Mouse (Mus musculus): ENCODE data around the gene Akna. TPM values are rescaled to one million over a fixed set of nuclear protein-coding genes. Genes with fewer than 3 reads are reported as not detected.

The Akna gene
- polyA plus RNA-seq, 1 experiment from 2014 or later = 5.2 TPM

DNA sequence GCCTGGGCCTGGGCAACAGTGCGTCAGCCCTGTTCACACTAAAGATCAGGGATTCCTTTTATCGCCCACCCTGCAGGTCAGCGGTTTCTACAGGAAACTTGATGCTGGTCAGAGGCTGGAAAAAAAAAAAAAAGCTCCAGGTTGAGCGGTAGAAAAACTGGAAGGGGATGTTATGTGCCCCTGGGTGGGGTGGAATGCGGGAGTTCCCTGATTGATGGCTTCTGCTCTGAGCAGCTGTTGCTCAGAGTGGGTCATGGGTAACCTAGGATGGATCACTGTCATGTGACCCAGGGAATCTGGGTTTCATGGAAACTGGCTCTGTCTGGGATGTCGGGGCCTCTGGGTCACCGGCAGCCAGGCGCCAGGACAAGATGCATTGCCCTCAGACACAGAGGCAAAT, 23.2 kb upstream of the Akna start:
- no peaks in the 10 kb centered on the region for H3K36me3 ChIP-seq (replicated peaks; ENCODE audit: insufficient read depth, low read length)
- TF ChIP-seq EP300 (IDR thresholded peaks at IDR 0.05; ENCODE audit: low read depth) (no peak), CTCF (IDR thresholded peaks at IDR 0.05; ENCODE audit: low read depth) (no peak)
- H3K27ac ChIP-seq (ENCODE audit: low read depth) = no peak overlapping the region
- DNase-seq (no peak), ATAC-seq (no peak)
- WGBS (ENCODE audit: insufficient replicate concordance) = 67% methylated on average over 8 of the region's 8 CpGs
- H3K9ac ChIP-seq (replicated peaks) = no peak overlapping the region
- no peak overlapping the region for H3K4me2 ChIP-seq (ENCODE audit: low read depth, low read length)
- H3K4me1 ChIP-seq (ENCODE audit: insufficient read depth) = no peaks in the 10 kb centered on the region
- H3K4me3 ChIP-seq (ENCODE audit: low read depth, low read length) = no peak overlapping the region
- no peaks in the 10 kb centered on the region for H3K27me3 ChIP-seq (ENCODE audit: insufficient read depth, low read length)
- H3K9me3 ChIP-seq (ENCODE audit: low read length) = no peaks in the 10 kb centered on the region

DNA sequence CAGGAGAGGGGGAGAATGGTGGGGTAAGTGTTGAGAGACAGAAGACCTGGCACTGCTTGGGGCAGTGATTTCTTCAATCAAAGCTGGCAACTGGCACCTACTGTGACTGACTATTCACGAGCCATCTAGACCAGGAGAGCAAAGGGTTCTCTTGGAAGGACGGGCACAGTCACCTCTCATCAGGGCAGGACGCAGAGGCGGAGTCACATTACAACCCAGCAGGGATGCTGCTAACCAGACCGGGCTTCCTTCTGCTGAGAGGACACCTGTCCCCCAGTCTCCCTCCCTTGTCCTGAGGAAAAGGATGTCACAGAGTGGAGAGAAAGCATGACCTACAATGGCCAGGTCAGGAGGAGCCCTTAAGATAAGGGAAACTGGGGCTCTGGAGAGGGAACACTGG, 20.7 kb upstream of the Akna start:
- DNase-seq (no peak), ATAC-seq (no peak)
- Histone ChIP-seq H3K4me1 (ENCODE audit: insufficient read depth) (no peaks in the 10 kb centered on the region), H3K4me2 (ENCODE audit: low read depth, low read length) (no peak overlapping the region), H3K9me3 (ENCODE audit: low read length) (no peaks in the 10 kb centered on the region), H3K27me3 (ENCODE audit: insufficient read depth, low read length) (no peaks in the 10 kb centered on the region), H3K27ac (ENCODE audit: low read depth) (no peak overlapping the region), H3K36me3 (replicated peaks; ENCODE audit: insufficient read depth, low read length) (no peaks in the 10 kb centered on the region), H3K9ac (replicated peaks) (no peak overlapping the region), H3K4me3 (ENCODE audit: low read depth, low read length) (no peak overlapping the region)
- no peak for TF ChIP-seq CTCF (IDR thresholded peaks at IDR 0.05; ENCODE audit: low read depth)
- no peak for TF ChIP-seq EP300 (IDR thresholded peaks at IDR 0.05; ENCODE audit: low read depth)
- 37% methylated on average over 5 of the region's 5 CpGs for WGBS (ENCODE audit: insufficient replicate concordance)

DNA sequence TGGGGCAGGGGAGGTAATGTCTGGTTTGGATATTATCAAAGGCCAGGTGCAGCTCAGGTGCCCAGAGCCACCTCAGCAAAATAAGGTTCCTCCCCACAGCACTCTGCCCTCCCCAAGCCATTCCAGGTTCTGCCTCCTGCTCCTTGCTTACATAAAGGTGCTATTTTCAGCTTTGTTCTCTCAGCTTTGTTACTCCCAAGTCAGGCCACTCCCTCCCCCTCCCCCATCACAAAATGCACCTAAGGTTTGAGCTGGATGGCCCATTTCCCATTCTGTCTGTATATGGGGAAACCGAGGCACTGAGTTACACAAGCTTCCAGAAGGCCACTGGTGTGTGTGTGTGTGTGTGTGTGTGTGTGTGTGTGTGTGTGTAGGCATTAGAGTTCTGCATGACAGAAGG, 20.1 kb upstream of the Akna start:
- 52% methylated on average over 1 of the region's 1 CpGs for WGBS (ENCODE audit: insufficient replicate concordance)
- DNase-seq (no peak), ATAC-seq (no peak)

DNA sequence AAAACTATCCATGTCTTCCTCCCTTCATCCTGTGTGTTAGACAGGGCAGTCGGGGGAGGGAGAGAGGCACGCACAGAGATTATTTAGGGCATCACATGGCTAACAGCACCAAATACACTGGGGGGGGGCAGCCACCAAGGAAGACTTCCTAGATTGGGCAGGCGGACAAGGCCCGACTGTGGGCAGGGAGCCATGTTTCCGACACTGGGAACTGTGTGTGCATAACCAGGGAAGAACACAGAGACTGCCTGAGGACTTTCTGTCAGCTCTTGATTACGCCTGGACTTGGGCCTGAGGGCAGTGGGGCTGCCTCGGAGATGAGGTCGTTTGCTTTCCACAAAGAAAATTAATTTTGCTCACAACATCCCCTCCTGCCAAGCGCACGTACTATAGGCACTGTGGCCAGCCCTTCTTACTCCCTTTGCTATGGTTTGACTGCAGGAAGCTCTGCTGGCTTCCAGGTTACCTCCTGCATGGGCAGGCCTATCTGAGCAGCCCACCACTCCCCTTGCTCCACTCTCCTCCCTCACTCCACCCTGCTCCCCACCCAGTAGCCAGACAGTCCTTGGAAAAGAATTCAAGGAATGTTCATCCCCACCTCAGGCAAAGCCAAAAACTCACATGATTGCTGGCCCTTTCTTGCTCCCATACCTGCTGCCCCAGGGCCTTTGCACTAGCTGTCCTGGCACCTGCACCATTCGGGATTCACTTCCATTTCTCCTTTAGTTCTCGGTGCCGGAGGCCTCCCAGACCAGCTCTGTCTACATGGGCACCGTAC, 17.2 kb upstream of the Akna start:
- ATAC-seq (no peak), DNase-seq (no peak)
- H3K4me3 ChIP-seq (ENCODE audit: low read depth, low read length) = no peak overlapping the region
- no peak overlapping the region for H3K9ac ChIP-seq (replicated peaks)
- H3K27me3 ChIP-seq (ENCODE audit: insufficient read depth, low read length) = no peaks in the 10 kb centered on the region
- whole genome bisulfite sequencing (ENCODE audit: insufficient replicate concordance) = 74% methylated on average over 14 of the region's 14 CpGs
- no peak overlapping the region for H3K27ac ChIP-seq (ENCODE audit: low read depth)
- no peaks in the 10 kb centered on the region for H3K9me3 ChIP-seq (ENCODE audit: low read length)
- TF ChIP-seq CTCF (IDR thresholded peaks at IDR 0.05; ENCODE audit: low read depth) = no peak
- no peak for TF ChIP-seq EP300 (IDR thresholded peaks at IDR 0.05; ENCODE audit: low read depth)
- H3K4me2 ChIP-seq (ENCODE audit: low read depth, low read length) = no peak overlapping the region
- no peaks in the 10 kb centered on the region for H3K4me1 ChIP-seq (ENCODE audit: insufficient read depth)
- no peaks in the 10 kb centered on the region for H3K36me3 ChIP-seq (replicated peaks; ENCODE audit: insufficient read depth, low read length)

More for the DNA sequence above, 20.1 kb upstream of the Akna start:
- TF ChIP-seq CTCF (IDR thresholded peaks at IDR 0.05; ENCODE audit: low read depth) (no peak), EP300 (IDR thresholded peaks at IDR 0.05; ENCODE audit: low read depth) (no peak)
- Histone ChIP-seq H3K9ac (replicated peaks) (no peak overlapping the region), H3K36me3 (replicated peaks; ENCODE audit: insufficient read depth, low read length) (no peaks in the 10 kb centered on the region), H3K27me3 (ENCODE audit: insufficient read depth, low read length) (no peaks in the 10 kb centered on the region), H3K4me3 (ENCODE audit: low read depth, low read length) (no peak overlapping the region), H3K4me1 (ENCODE audit: insufficient read depth) (no peaks in the 10 kb centered on the region), H3K4me2 (ENCODE audit: low read depth, low read length) (no peak overlapping the region), H3K27ac (ENCODE audit: low read depth) (no peak overlapping the region), H3K9me3 (ENCODE audit: low read length) (no peaks in the 10 kb centered on the region)

DNA sequence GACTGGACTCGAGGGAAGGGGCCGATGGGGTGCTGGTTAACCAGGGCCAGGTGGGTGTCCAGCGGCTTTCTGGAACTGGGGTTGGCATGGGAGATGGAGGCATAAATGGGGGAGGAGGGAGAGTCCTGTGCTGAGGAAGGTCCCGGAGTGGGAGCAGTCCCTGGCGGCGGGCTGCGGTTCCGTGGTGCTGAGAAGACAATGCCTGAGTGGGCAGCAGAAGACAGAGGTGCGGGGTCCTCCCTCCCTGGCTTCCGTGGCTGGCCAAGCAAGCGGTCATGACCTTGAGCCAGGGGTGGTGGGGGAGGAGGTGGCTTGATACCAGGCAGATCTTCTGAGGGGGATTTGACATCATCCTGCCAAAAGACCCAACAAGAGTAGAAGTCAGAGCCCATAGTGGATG, 15.1 kb upstream of the Akna start:
- H3K4me2 ChIP-seq (ENCODE audit: low read depth, low read length) = no peak overlapping the region
- ATAC-seq (no peak), DNase-seq (no peak)
- no peak overlapping the region for H3K27ac ChIP-seq (ENCODE audit: low read depth)
- H3K9ac ChIP-seq (replicated peaks) = no peak overlapping the region
- no peaks in the 10 kb centered on the region for H3K4me1 ChIP-seq (ENCODE audit: insufficient read depth)
- H3K36me3 ChIP-seq (replicated peaks; ENCODE audit: insufficient read depth, low read length) = no peaks in the 10 kb centered on the region
- H3K27me3 ChIP-seq (ENCODE audit: insufficient read depth, low read length) = no peaks in the 10 kb centered on the region
- H3K4me3 ChIP-seq (ENCODE audit: low read depth, low read length) = no peak overlapping the region
- no peaks in the 10 kb centered on the region for H3K9me3 ChIP-seq (ENCODE audit: low read length)
- 79% methylated on average over 11 of the region's 11 CpGs for WGBS (ENCODE audit: insufficient replicate concordance)
- TF ChIP-seq EP300 (IDR thresholded peaks at IDR 0.05; ENCODE audit: low read depth) (no peak), CTCF (IDR thresholded peaks at IDR 0.05; ENCODE audit: low read depth) (no peak)

DNA sequence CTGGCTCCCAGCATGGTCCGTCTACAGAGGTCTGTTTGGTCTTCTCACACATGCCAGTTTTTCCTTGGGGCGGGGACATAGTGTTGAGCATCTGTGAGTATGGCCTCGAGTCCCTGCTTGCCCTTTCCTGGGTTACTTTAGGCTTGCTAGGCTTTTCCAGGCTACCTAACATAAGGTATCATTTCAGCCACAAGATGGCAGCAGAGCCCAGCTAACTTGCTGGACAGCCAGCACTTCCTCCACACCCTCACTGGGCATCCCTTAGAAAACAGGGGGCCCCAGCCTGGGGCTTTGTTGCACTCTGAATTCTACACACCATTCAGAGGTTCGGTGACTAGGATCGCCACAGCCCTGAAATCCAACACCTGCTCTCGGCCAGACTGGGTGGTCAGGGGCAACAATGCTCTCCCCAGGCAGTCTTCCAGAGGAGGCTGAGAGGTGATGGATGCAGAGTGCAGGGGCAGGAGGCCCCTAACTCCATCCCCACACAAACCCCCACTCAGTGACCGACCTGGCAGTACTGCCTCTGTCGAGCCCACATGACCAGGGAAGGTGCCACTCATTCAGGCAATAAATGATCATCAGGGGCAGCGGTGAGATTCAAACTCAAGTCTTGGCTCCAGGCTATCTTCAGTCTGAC, 14.3 kb upstream of the Akna start:
- no peaks in the 10 kb centered on the region for H3K27me3 ChIP-seq (ENCODE audit: insufficient read depth, low read length)
- no peaks in the 10 kb centered on the region for H3K36me3 ChIP-seq (replicated peaks; ENCODE audit: insufficient read depth, low read length)
- H3K9ac ChIP-seq (replicated peaks) = no peak overlapping the region
- no peaks in the 10 kb centered on the region for H3K4me1 ChIP-seq (ENCODE audit: insufficient read depth)
- no peak overlapping the region for H3K4me2 ChIP-seq (ENCODE audit: low read depth, low read length)
- H3K4me3 ChIP-seq (ENCODE audit: low read depth, low read length) = no peak overlapping the region
- peak; percentile 81 for DNase-seq
- H3K9me3 ChIP-seq (ENCODE audit: low read length) = no peaks in the 10 kb centered on the region
- WGBS (ENCODE audit: insufficient replicate concordance) = 30% methylated on average over 9 of the region's 9 CpGs
- peak; percentile 64 for ATAC-seq
- no peak overlapping the region for H3K27ac ChIP-seq (ENCODE audit: low read depth)
- TF ChIP-seq EP300 (IDR thresholded peaks at IDR 0.05; ENCODE audit: low read depth) = no peak
- peak; percentile 87 for TF ChIP-seq CTCF (IDR thresholded peaks at IDR 0.05; ENCODE audit: low read depth)

Measured in liver, postnatal 0 days (tissue).